Mouse (Mus musculus) cerebellum, postnatal 10 days (tissue): ENCODE measurements around the gene Tmprss4.

Experiments
- DNase-seq, 2 experiments: peaks; one replicate each; pipeline ENCODE4 v3.0.0; 2021; ENCODE audit warnings: mixed read lengths in 2 of 2

Tmprss4 gene

GRCm38 (mm10) chr9:45196125-45196830 lies 7.6 kb downstream of the Tmprss4 start:
- no peak for DNase-seq

- no peak for DNase-seq
Measured at GRCm38 (mm10) chr9:45195468-45195867, 8.4 kb downstream of the Tmprss4 start.

GRCm38 (mm10) chr9:45189661-45190174 lies 14.2 kb downstream of the Tmprss4 start:
- no peak for DNase-seq

GRCm38 (mm10) chr9:45188570-45189563 lies 15.0 kb downstream of the Tmprss4 start:
- DNase-seq, result no peak

GRCm38 (mm10) chr9:45185250-45185649 lies 18.6 kb downstream of the Tmprss4 start:
- no peak for DNase-seq

- peak; percentile 70 to 77 for DNase-seq
Measured at GRCm38 (mm10) chr9:45183266-45183665, 20.6 kb downstream of the Tmprss4 start.

- no peak for DNase-seq
Measured at GRCm38 (mm10) chr9:45182521-45182920, 21.4 kb downstream of the Tmprss4 start.

- peak in 1 of 2 experiments; percentile 28 for DNase-seq
Measured at GRCm38 (mm10) chr9:45181770-45182169, 22.1 kb downstream of the Tmprss4 start, which contains the start of gene BC049352. BC049352 (plus strand) TSS chr9:45182007.

- DNase-seq, result no peak
Measured at GRCm38 (mm10) chr9:45179282-45179681, 24.6 kb downstream of the Tmprss4 start.

GRCm38 (mm10) chr9:45173475-45173874 lies 30.4 kb downstream of the Tmprss4 start:
- no peak for DNase-seq

GRCm38 (mm10) chr9:45171073-45171610 lies 32.8 kb downstream of the Tmprss4 start:
- no peak for DNase-seq

GRCm38 (mm10) chr9:45170150-45170549 lies 33.7 kb downstream of the Tmprss4 start:
- no peak for DNase-seq

- DNase-seq, result no peak
Measured at GRCm38 (mm10) chr9:45167903-45168302, 36.0 kb downstream of the Tmprss4 start.

- DNase-seq, result no peak
Measured at GRCm38 (mm10) chr9:45153361-45153760, 50.5 kb downstream of the Tmprss4 start.

- DNase-seq, result no peak
Measured at GRCm38 (mm10) chr9:45150933-45151332, 53.0 kb downstream of the Tmprss4 start.

- peak; percentile 90 to 91 for DNase-seq
Measured at GRCm38 (mm10) chr9:45146267-45146597, 57.7 kb downstream of the Tmprss4 start.

GRCm38 (mm10) chr9:45145533-45146266 lies 58.2 kb downstream of the Tmprss4 start:
- no peak for DNase-seq

GRCm38 (mm10) chr9:45142686-45143085 lies 61.2 kb downstream of the Tmprss4 start:
- DNase-seq, result no peak

- DNase-seq, result no peak
Measured at GRCm38 (mm10) chr9:45140945-45141344, 62.9 kb downstream of the Tmprss4 start.

- DNase-seq, result no peak
Measured at GRCm38 (mm10) chr9:45139082-45139481, 64.8 kb downstream of the Tmprss4 start.

- DNase-seq, result peak; percentile 59 to 62
Measured at GRCm38 (mm10) chr9:45138191-45139032, 65.5 kb downstream of the Tmprss4 start, which contains the start of gene Scn4b. Scn4b (plus strand) TSS chr9:45138395.
